Mouse (Mus musculus): ENCODE results near the gene Afap1.

Gene Afap1

GRCm38 (mm10) chr5:35933059-35933458, 39.9 kb downstream of the Afap1 start:
- no peak for DNase-seq (ENCODE audit: low read depth)

GRCm38 (mm10) chr5:35935939-35936338, 42.8 kb downstream of the Afap1 start:
- no peak for DNase-seq (ENCODE audit: low read depth)

- no peak for DNase-seq (ENCODE audit: low read depth)
These were observed 45.4 kb downstream of the Afap1 start for GRCm38 (mm10) chr5:35938249-35939223.

- no peak for DNase-seq (ENCODE audit: low read depth)
These were observed 46.8 kb downstream of the Afap1 start for GRCm38 (mm10) chr5:35939958-35940357.

- no peak for DNase-seq (ENCODE audit: low read depth)
These were observed 50.4 kb downstream of the Afap1 start for GRCm38 (mm10) chr5:35943541-35943940.

GRCm38 (mm10) chr5:35946841-35947240, 53.7 kb downstream of the Afap1 start:
- no peak for DNase-seq (ENCODE audit: low read depth)

- DNase-seq (ENCODE audit: low read depth) = no peak
These were observed 54.3 kb downstream of the Afap1 start for GRCm38 (mm10) chr5:35947427-35947826.

GRCm38 (mm10) chr5:35948225-35948975, 55.3 kb downstream of the Afap1 start:
- DNase-seq (ENCODE audit: low read depth) = no peak

GRCm38 (mm10) chr5:35949061-35949460, 55.9 kb downstream of the Afap1 start:
- no peak for DNase-seq (ENCODE audit: low read depth)

- DNase-seq (ENCODE audit: low read depth) = no peak
These were observed 57.4 kb downstream of the Afap1 start for GRCm38 (mm10) chr5:35950504-35950903.

- no peak for DNase-seq (ENCODE audit: low read depth)
These were observed 61.1 kb downstream of the Afap1 start for GRCm38 (mm10) chr5:35954055-35954718.

GRCm38 (mm10) chr5:35956268-35956667, 63.1 kb downstream of the Afap1 start:
- DNase-seq (ENCODE audit: low read depth) = no peak

GRCm38 (mm10) chr5:35958681-35959080, 65.6 kb downstream of the Afap1 start:
- DNase-seq (ENCODE audit: low read depth) = peak; percentile 35

GRCm38 (mm10) chr5:35960168-35960567, 67.0 kb downstream of the Afap1 start:
- no peak for DNase-seq (ENCODE audit: low read depth)

GRCm38 (mm10) chr5:35961271-35961670, 68.2 kb downstream of the Afap1 start:
- DNase-seq (ENCODE audit: low read depth) = no peak

- no peak for DNase-seq (ENCODE audit: low read depth)
These were observed 70.5 kb downstream of the Afap1 start for GRCm38 (mm10) chr5:35963635-35964034.

- no peak for DNase-seq (ENCODE audit: low read depth)
These were observed 71.9 kb downstream of the Afap1 start for GRCm38 (mm10) chr5:35965036-35965435.

GRCm38 (mm10) chr5:35969857-35970256, 76.7 kb downstream of the Afap1 start:
- no peak for DNase-seq (ENCODE audit: low read depth)

GRCm38 (mm10) chr5:35970380-35971105, 77.4 kb downstream of the Afap1 start:
- DNase-seq (ENCODE audit: low read depth) = no peak

- peak; percentile 83 for DNase-seq (ENCODE audit: low read depth)
These were observed 78.9 kb downstream of the Afap1 start for GRCm38 (mm10) chr5:35971841-35972578.

- DNase-seq (ENCODE audit: low read depth) = peak; percentile 16
These were observed 79.6 kb downstream of the Afap1 start for GRCm38 (mm10) chr5:35972739-35973138.
